In the genomic region with DNA sequence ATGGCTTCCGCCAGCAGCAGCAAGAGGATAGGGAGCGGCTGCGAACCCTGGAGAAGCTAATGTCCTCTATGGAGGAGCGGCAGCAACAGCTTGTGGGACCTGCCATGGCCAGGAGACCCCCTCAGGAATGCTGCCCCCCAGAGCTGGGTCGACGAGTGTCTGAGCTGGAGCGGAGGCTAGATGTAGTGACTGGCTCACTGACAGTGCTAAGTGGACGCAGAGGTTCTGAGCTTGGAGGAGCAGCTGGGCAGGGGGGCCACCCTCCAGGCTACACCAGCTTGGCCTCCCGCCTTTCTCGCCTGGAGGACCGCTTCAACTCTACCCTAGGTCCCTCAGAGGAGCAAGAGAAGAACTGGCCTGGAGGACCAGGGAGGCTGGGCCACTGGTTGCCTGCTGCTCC, we compare ENCODE assay signal across 15 mouse cellular contexts. TPM values are rescaled to one million over a fixed set of nuclear protein-coding genes. Genes with fewer than 3 reads are reported as not detected.
DNase-seq lines count a peak whose midpoint lies in the region; ATAC-seq and TF ChIP-seq lines count a peak whose summit lies in the region.
"Had no signal": no experiment of that assay in that cellular context is flagged by ENCODE, and none has a peak within 500 bp of the region (broad histone marks: within the 10 kb centered on the region; RNA-seq: fewer than 3 reads in every experiment).

No protein-coding gene starts in this region.

- no peaks in the 10 kb centered on the region for H3K79me2 ChIP-seq in heart, adult 2 months (replicated peaks; ENCODE audit: control insufficient read depth, insufficient read depth, low read length)

- H3K27me3 ChIP-seq in heart, adult 2 months (ENCODE audit: control insufficient read depth, insufficient read depth, low read length), result no peaks in the 10 kb centered on the region
- H3K27me3 ChIP-seq in kidney, postnatal 0 days (ENCODE audit: insufficient read depth, low read length), result no peaks in the 10 kb centered on the region
- no peaks in the 10 kb centered on the region for H3K27me3 ChIP-seq in limb, embryonic 10.5 days (ENCODE audit: low read depth, poor library complexity, severe bottlenecking)
- H3K27me3 ChIP-seq: neural tube, embryonic 12.5 days; Patski had no signal

- H3K4me2 ChIP-seq in kidney, postnatal 0 days (ENCODE audit: low read length), result no peak overlapping the region
- H3K4me2 ChIP-seq: midbrain, embryonic 13.5 days; neural tube, embryonic 12.5 days had no signal

- no peak overlapping the region for H3K9ac ChIP-seq in heart, adult 2 months (ENCODE audit: low read depth, low read length)
- no peak overlapping the region for H3K9ac ChIP-seq in kidney, postnatal 0 days (ENCODE audit: low read depth, low read length)
- 0 out of 2 replicates have a peak overlapping the region, but pooled peaks have one; percentile 22 for H3K9ac ChIP-seq in ES-E14 (ENCODE audit: insufficient read depth, low read depth, low read length, poor library complexity, severe bottlenecking)
- H3K9ac ChIP-seq: midbrain, embryonic 13.5 days; neural tube, embryonic 12.5 days had no signal

- peaks cover 23% of the 10 kb centered on the region for H3K4me1 ChIP-seq in heart, adult 2 months (ENCODE audit: control insufficient read depth, insufficient read depth, low read length)
- peaks cover 27% of the 10 kb centered on the region for H3K4me1 ChIP-seq in kidney, postnatal 0 days (replicated peaks; ENCODE audit: insufficient read depth, low read length)
- H3K4me1 ChIP-seq in ES-E14 (ENCODE audit: control insufficient read depth in 2 of 2, insufficient read depth in 2 of 2, low read length in 2 of 2, poor library complexity in 1 of 2), result peaks cover 6 to 50% of the 10 kb centered on the region in 2 experiments
- peaks cover 94% of the 10 kb centered on the region for H3K4me1 ChIP-seq in limb, embryonic 10.5 days

- TF ChIP-seq CTCF in heart, adult 2 months (IDR thresholded peaks at IDR 0.05), result no peak
- no peak for TF ChIP-seq CTCF in kidney, postnatal 0 days (IDR thresholded peaks at IDR 0.05; ENCODE audit: low read depth)

- ATAC-seq in kidney, postnatal 0 days (replicated peaks; ENCODE audit: low FRiP score, low read depth), result no peak
- no peak for ATAC-seq in erythroblast, adult 5-6 weeks (replicated peaks; ENCODE audit: low FRiP score, poor library complexity, severe bottlenecking)
- ATAC-seq: midbrain, embryonic 13.5 days; Patski had no signal

- no peak overlapping the region for H3K4me3 ChIP-seq in heart, adult 2 months
- H3K4me3 ChIP-seq in kidney, postnatal 0 days (replicated peaks; ENCODE audit: low read depth, low read length), result no peak overlapping the region
- peak overlapping the region; percentile 6 to 13; a peak in 1 of 4 replicates for H3K4me3 ChIP-seq in ES-E14 (ENCODE audit: insufficient read depth in 1 of 2, low read depth in 1 of 2, low read length in 2 of 2, poor library complexity in 1 of 2, severe bottlenecking in 1 of 2)
- 0 out of 2 replicates have a peak overlapping the region, but pooled peaks have one; percentile 5 for H3K4me3 ChIP-seq in limb, embryonic 10.5 days
- H3K4me3 ChIP-seq: midbrain, embryonic 13.5 days; neural tube, embryonic 12.5 days had no signal

- peak in 1 of 2 experiments; percentile 21 for DNase-seq in heart, adult 2 months
- no peak for DNase-seq in heart, postnatal 14 days
- DNase-seq in kidney, postnatal 0 days (ENCODE audit: low spot score), result no peak
- DNase-seq in kidney, postnatal 36 days, result no peak
- no peak for DNase-seq in ES-E14 (ENCODE audit: low read depth, low spot score)
- DNase-seq in limb, embryonic 10.5 days (ENCODE audit: low spot score), result no peak
- DNase-seq in ovary, postnatal 14 days (ENCODE audit: low spot score), result no peak
- DNase-seq: kidney, adult 11 months; lung, postnatal 10 days; retina, postnatal 1 day; spleen, adult 18-20 months had no signal

- WGBS in heart, adult 2 months, result 83% methylated on average over 11 of the region's 11 CpGs
- WGBS in kidney, postnatal 0 days, result 88% methylated on average over 11 of the region's 11 CpGs
- 93% methylated on average over 11 of the region's 11 CpGs for WGBS in limb, embryonic 10.5 days

- peak overlapping the region; percentile 82 for H3K27ac ChIP-seq in heart, adult 2 months
- peak overlapping the region; percentile 50; the same call in 1 of the 2 replicates for H3K27ac ChIP-seq in kidney, postnatal 0 days
- H3K27ac ChIP-seq in ES-E14 (ENCODE audit: insufficient read depth, low read depth, low read length, poor library complexity, severe bottlenecking), result no peak overlapping the region
- H3K27ac ChIP-seq in limb, embryonic 10.5 days, result 0 out of 2 replicates have a peak overlapping the region, but pooled peaks have one; percentile 19
- H3K27ac ChIP-seq: midbrain, embryonic 13.5 days; neural tube, embryonic 12.5 days had no signal

- no peaks in the 10 kb centered on the region for H3K36me3 ChIP-seq in heart, adult 2 months (ENCODE audit: control insufficient read depth, insufficient read depth, low read length)
- H3K36me3 ChIP-seq in kidney, postnatal 0 days (ENCODE audit: insufficient read depth, low read length), result peaks cover 21% of the 10 kb centered on the region; the same call in 1 of the 2 replicates
- H3K36me3 ChIP-seq in ES-E14 (ENCODE audit: control insufficient read depth, insufficient read depth, low read length, poor library complexity, severe bottlenecking), result no peaks in the 10 kb centered on the region; the same call in 1 of the 2 replicates
- peaks cover 61% of the 10 kb centered on the region for H3K36me3 ChIP-seq in limb, embryonic 10.5 days
- H3K36me3 ChIP-seq: midbrain, embryonic 13.5 days had no signal

- TF ChIP-seq POLR2A in heart, adult 2 months (IDR thresholded peaks at IDR 0.05; ENCODE audit: insufficient read depth, low read depth, low read length), result no peak

- intact Hi-C loops in heart, adult 2 months (cut with DNase I), result loop anchor here (2.0 to 5.0 kb wide), 2 partner anchors 49 to 105 kb away; a partner anchor contains a TSS
- intact Hi-C loops in heart, postnatal 14 days (cut with DNase I), result no loop called here

- TF ChIP-seq EP300 in heart, adult 2 months (IDR thresholded peaks at IDR 0.05; ENCODE audit: insufficient read depth, low read depth, low read length), result no peak

- H3K9me3 ChIP-seq in kidney, postnatal 0 days (replicated peaks; ENCODE audit: low read length), result no peaks in the 10 kb centered on the region
- H3K9me3 ChIP-seq in ES-E14 (ENCODE audit: control insufficient read depth, insufficient read depth, low read depth, low read length), result no peaks in the 10 kb centered on the region
- H3K9me3 ChIP-seq in limb, embryonic 10.5 days (replicated peaks), result no peaks in the 10 kb centered on the region
- H3K9me3 ChIP-seq: midbrain, embryonic 13.5 days; neural tube, embryonic 12.5 days had no signal

- in situ Hi-C loops in ES-E14 (cut with MboI; ENCODE audit: low sequenced_read_pairs in 2 of 2, unreplicated experiment in 2 of 2), result no loop called here

TF ChIP-seq in ES-E14, 5 proteins besides CTCF, POLR2A, EP300 and RAD21 (continues in another document):
- TF ChIP-seq HCFC1 (IDR thresholded peaks at IDR 0.05; ENCODE audit: borderline replicate concordance, insufficient read depth, low read length), result no peak

RNA-seq across cellular contexts. Expression of a gene that starts 3.9 kb away (rescaled TPM):
- total RNA-seq in heart, adult 2 months (2021), result 10 to 100 TPM; 22.6 to 29.6 TPM
- polyA plus RNA-seq in heart, adult 2 months (2012; rRNA removed), result 31.8 and 40.9 TPM in 2 replicates
- 10 to 100 TPM; 15.4 TPM for total RNA-seq in heart, postnatal 14 days (2021)
- polyA plus RNA-seq in kidney, postnatal 0 days (2015; fragmentation: Nextera tagmentation; extraction: Ambion mirVana), result 68.9 and 70.6 TPM in 2 replicates
- 14.9 and 21.2 TPM in 2 replicates for total RNA-seq in ES-E14 (2012; rRNA removed)
- polyA plus RNA-seq in limb, embryonic 10.5 days (2016; fragmentation: Nextera tagmentation; extraction: Ambion mirVana), result 7.1 and 7.8 TPM in 2 replicates
- total RNA-seq in erythroblast, adult 5-6 weeks (2015; ENCODE audit: low replicate concordance), result 8.1 and 14.4 TPM in 2 replicates
- 9.2 and 12.4 TPM in 2 replicates for total RNA-seq in erythroblast, adult 5-6 weeks (2017; ENCODE audit: low replicate concordance)

RNA-seq across cellular contexts. Expression of a gene that starts 4.1 kb away (rescaled TPM):
- total RNA-seq in heart, adult 2 months (2021), result 10 to 100 TPM; 21.2 to 21.3 TPM
- polyA plus RNA-seq in heart, adult 2 months (2012; rRNA removed), result 30.6 and 31.3 TPM in 2 replicates
- 10 to 100 TPM; 38.9 to 46.9 TPM for total RNA-seq in heart, postnatal 14 days (2021)
- polyA plus RNA-seq in kidney, postnatal 0 days (2015; fragmentation: Nextera tagmentation; extraction: Ambion mirVana), result 204 and 226 TPM in 2 replicates
- 14.3 and 16.6 TPM in 2 replicates for total RNA-seq in ES-E14 (2012; rRNA removed)
- 202 and 241 TPM in 2 replicates for polyA plus RNA-seq in limb, embryonic 10.5 days (2016; fragmentation: Nextera tagmentation; extraction: Ambion mirVana)
- 16.9 and 28.8 TPM in 2 replicates for total RNA-seq in erythroblast, adult 5-6 weeks (2015; ENCODE audit: low replicate concordance)
- 6.5 and 8.1 TPM in 2 replicates for total RNA-seq in erythroblast, adult 5-6 weeks (2017; ENCODE audit: low replicate concordance)

RNA-seq across cellular contexts. Expression of a gene that starts 9.8 kb away (rescaled TPM):
- 100 to 1,000 TPM; 160 to 161 TPM for total RNA-seq in heart, adult 2 months (2021)
- 191 and 208 TPM in 2 replicates for polyA plus RNA-seq in heart, adult 2 months (2012; rRNA removed)
- total RNA-seq in heart, postnatal 14 days (2021), result 100 to 1,000 TPM; 145 to 146 TPM
- 466 and 517 TPM in 2 replicates for polyA plus RNA-seq in kidney, postnatal 0 days (2015; fragmentation: Nextera tagmentation; extraction: Ambion mirVana)
- 203 and 229 TPM in 2 replicates for total RNA-seq in ES-E14 (2012; rRNA removed)
- 403 and 414 TPM in 2 replicates for polyA plus RNA-seq in limb, embryonic 10.5 days (2016; fragmentation: Nextera tagmentation; extraction: Ambion mirVana)
- total RNA-seq in erythroblast, adult 5-6 weeks (2015; ENCODE audit: low replicate concordance), result 167 and 176 TPM in 2 replicates
- 63.0 and 140 TPM in 2 replicates for total RNA-seq in erythroblast, adult 5-6 weeks (2017; ENCODE audit: low replicate concordance)

RNA-seq across cellular contexts. Expression of a gene that starts 28.0 kb away (rescaled TPM):
- total RNA-seq in heart, adult 2 months (2021), result under 1 TPM; 0.30 to 0.73 TPM
- 1.2 and 2.0 TPM in 2 replicates for polyA plus RNA-seq in heart, adult 2 months (2012; rRNA removed)
- total RNA-seq in heart, postnatal 14 days (2021), result under 1 TPM; 0.39 to 0.45 TPM
- 47.4 and 52.2 TPM in 2 replicates for polyA plus RNA-seq in kidney, postnatal 0 days (2015; fragmentation: Nextera tagmentation; extraction: Ambion mirVana)
- 14.7 and 21.5 TPM in 2 replicates for total RNA-seq in ES-E14 (2012; rRNA removed)
- 1.0 and 2.5 TPM in 2 replicates for polyA plus RNA-seq in limb, embryonic 10.5 days (2016; fragmentation: Nextera tagmentation; extraction: Ambion mirVana)
- total RNA-seq in erythroblast, adult 5-6 weeks (2015; ENCODE audit: low replicate concordance), result not detected in 2 replicates
- not detected in 2 replicates for total RNA-seq in erythroblast, adult 5-6 weeks (2017; ENCODE audit: low replicate concordance)

RNA-seq across cellular contexts. Expression of a gene that starts 28.9 kb away (rescaled TPM):
- 1 to 10 TPM; 4.3 to 4.8 TPM for total RNA-seq in heart, adult 2 months (2021)
- polyA plus RNA-seq in heart, adult 2 months (2012; rRNA removed), result 7.8 and 8.7 TPM in 2 replicates
- total RNA-seq in heart, postnatal 14 days (2021), result 1 to 10 TPM; 5.9 to 8.3 TPM
- 17.3 and 17.5 TPM in 2 replicates for polyA plus RNA-seq in kidney, postnatal 0 days (2015; fragmentation: Nextera tagmentation; extraction: Ambion mirVana)
- total RNA-seq in ES-E14 (2012; rRNA removed), result 17.0 and 19.7 TPM in 2 replicates
- 20.4 and 29.9 TPM in 2 replicates for polyA plus RNA-seq in limb, embryonic 10.5 days (2016; fragmentation: Nextera tagmentation; extraction: Ambion mirVana)
- 4.8 TPM in 1 of 2 replicates, not detected in the other for total RNA-seq in erythroblast, adult 5-6 weeks (2015; ENCODE audit: low replicate concordance)
- total RNA-seq in erythroblast, adult 5-6 weeks (2017; ENCODE audit: low replicate concordance), result 1.9 and 2.0 TPM in 2 replicates

Comparison
In these comparisons a context has a peak if more than half of its experiments do, and no peak if none do; other contexts are left out.
1. H3K4me3 ChIP-seq: peak in ES-E14 (2 of 2) and limb, embryonic 10.5 days (single experiment); none in heart, adult 2 months (single experiment) and kidney, postnatal 0 days (single experiment).